Mouse (Mus musculus) kidney, adult 2 months (tissue): ENCODE measurements around the gene Ttc9b.

ENCODE experiments used
- CTCF ChIP-seq: fragments of 200-500 bp; conservative IDR thresholded peaks from 2 replicates; pipeline ENCODE4 v1.5.1; 2011; ENCODE audit warnings: low read depth, mild to moderate bottlenecking, control low read depth, low read length, moderate library complexity, mixed read lengths; ENCODE audit not compliant: insufficient read depth, insufficient read length
- POLR2A ChIP-seq: fragments of 200-500 bp; IDR thresholded peaks from one replicate; pipeline ENCODE4 v1.6.1; 2011; ENCODE audit warnings: low read depth, low read length, control low read depth

- TF ChIP-seq CTCF (no peak), POLR2A (no peak)
These were observed 4.2 kb downstream of the Ttc9b start for GRCm38 (mm10) chr7:27657824-27658395.
